Mouse (Mus musculus) right cerebral cortex, postnatal 10 days (tissue): ENCODE data around the gene Adcy4.

ENCODE experiments used
- DNase-seq, 2 experiments: peaks; one replicate each; pipeline ENCODE4 v3.0.0; 2021; ENCODE audit warnings: low spot score in 2 of 2

Adcy4 gene

GRCm38 (mm10) chr14:55721076-55721475 is 62.8 kb downstream of the Adcy4 start:
- no peak for DNase-seq

GRCm38 (mm10) chr14:55720666-55721065 is 63.2 kb downstream of the Adcy4 start:
- DNase-seq: no peak

GRCm38 (mm10) chr14:55719737-55720136 is 64.2 kb downstream of the Adcy4 start:
- DNase-seq: no peak
